Mouse (Mus musculus) kidney, postnatal 0 days (tissue): ENCODE data around the gene Arf1. TPM values are rescaled to one million over a fixed set of nuclear protein-coding genes. Genes with fewer than 3 reads are reported as not detected.
A peak's percentile ranks its signal among the peaks of the same experiment; 100 is the strongest.

Source experiments
- ATAC-seq: fragments of 200-750 bp; cut with Nextera tagmentation; replicated peaks from 2 replicates; pipeline ENCODE4 v1.8.0; 2017; ENCODE audit warnings: low read depth, moderate number of reproducible peaks, moderate TSS enrichment, moderate library complexity; ENCODE audit not compliant: low FRiP score
- DNase-seq: peaks from one replicate; pipeline ENCODE4 v3.0.0-alpha.2; 2016; ENCODE audit warnings: low spot score
- H3K27ac ChIP-seq: fragments of 300-500 bp; sonication (generic); 2 replicates; pipeline ENCODE4 v1.5.1; 2014; ENCODE audit warnings: mild to moderate bottlenecking
- H3K27me3 ChIP-seq: fragments of 300-500 bp; sonication (generic); 2 replicates; pipeline ENCODE4 v1.6.1; 2014; ENCODE audit warnings: low read length, mixed read lengths; ENCODE audit not compliant: insufficient read depth
- H3K36me3 ChIP-seq: fragments of 300-500 bp; sonication (generic); 2 replicates; pipeline ENCODE4 v1.6.1; 2014; ENCODE audit warnings: low read length, mixed read lengths; ENCODE audit not compliant: insufficient read depth
- H3K4me1 ChIP-seq: fragments of 300-500 bp; sonication (generic); replicated peaks from 2 replicates; pipeline ENCODE4 v1.6.1; 2014; ENCODE audit warnings: antibody characterized with exemption, low read length, mixed read lengths; ENCODE audit not compliant: insufficient read depth
- H3K4me2 ChIP-seq: fragments of 300-500 bp; sonication (generic); 2 replicates; pipeline ENCODE4 v1.6.1; 2014; ENCODE audit warnings: mild to moderate bottlenecking, low read length, moderate library complexity, mixed read lengths
- H3K4me3 ChIP-seq: fragments of 300-500 bp; sonication (generic); replicated peaks from 2 replicates; pipeline ENCODE4 v1.5.1; 2014; ENCODE audit warnings: low read depth, low read length
- H3K9ac ChIP-seq: fragments of 300-500 bp; sonication (generic); 2 replicates; pipeline ENCODE4 v1.6.1; 2014; ENCODE audit warnings: low read depth, low read length
- H3K9me3 ChIP-seq: fragments of 300-500 bp; sonication (generic); replicated peaks from 2 replicates; pipeline ENCODE4 v1.6.1; 2016; ENCODE audit warnings: low read length, inconsistent platforms, mixed read lengths
- CTCF ChIP-seq: IDR thresholded peaks from 2 replicates; pipeline ENCODE4 v1.5.1; 2016; ENCODE audit warnings: antibody characterized with exemption, low read depth, mild to moderate bottlenecking, moderate library complexity
- WGBS: fragments of 180-500 bp; shearing (Covaris S2); extraction: QIAGEN DNeasy Blood & Tissue Kit; methylation state at CpG from one replicate; pipeline ENCODE4 v1.1.7; 2014; 5-methylcytosine and 5-hydroxymethylcytosine counted together
- polyA plus RNA-seq: library from polyadenylated mRNA; unstranded; fragments of >200 nt; fragmentation: Nextera tagmentation; extraction: Ambion mirVana; gene quantifications from 2 replicates; pipeline ENCODE4 v1.2.1, GENCODE M21; 2015

The Arf1 gene
- polyA plus RNA-seq, result 670 and 713 TPM in 2 replicates

DNA sequence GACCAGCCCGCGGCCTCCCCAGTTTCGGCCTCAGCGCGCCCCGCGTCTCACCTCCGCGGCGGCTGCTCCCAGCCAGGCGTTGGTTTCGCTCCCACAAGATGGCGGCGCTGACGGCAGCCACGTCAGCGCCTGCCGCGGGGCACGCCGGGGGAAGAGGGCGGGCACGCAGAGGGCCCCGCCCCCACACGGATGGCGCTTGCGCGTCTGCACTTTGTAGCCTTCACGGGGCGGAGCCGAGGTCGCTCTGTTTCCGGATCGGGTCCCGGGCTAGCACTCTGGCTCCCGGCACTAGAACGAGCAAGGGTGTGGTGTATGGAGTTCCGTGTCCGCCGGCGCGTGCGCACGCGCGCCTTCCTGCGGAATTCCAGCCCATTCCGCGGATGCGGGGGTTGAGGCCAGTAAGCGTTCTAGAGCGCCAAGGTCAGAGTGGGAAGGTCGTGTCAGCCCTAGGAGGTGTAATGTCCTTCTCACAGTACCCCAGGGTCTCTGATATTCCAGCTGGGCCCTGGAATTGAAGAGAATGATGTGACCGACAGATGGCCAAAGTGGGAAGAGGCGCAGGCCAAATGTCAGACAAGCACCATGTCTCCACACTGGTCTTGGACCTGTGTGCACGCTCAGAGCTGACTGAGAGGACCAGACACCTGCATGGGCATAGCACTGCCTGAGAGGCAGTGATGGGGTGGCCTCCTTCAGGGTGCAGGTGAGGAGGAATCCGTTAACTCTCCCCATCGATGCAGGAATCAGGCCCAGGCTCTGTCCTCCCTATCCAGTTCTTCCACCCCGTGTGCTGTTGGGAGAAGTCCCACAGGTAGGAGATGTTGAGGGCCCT, at the start of gene Arf1:
TSS of gene Arf1 (minus strand) at position 149 of the 832 bp plus-strand sequence.
- H3K27me3 ChIP-seq, result no peaks in the 10 kb centered on the region
- 4% methylated on average over 59 of the region's 59 CpGs for WGBS
- no peaks in the 10 kb centered on the region for H3K36me3 ChIP-seq
- DNase-seq (peak; percentile 97), ATAC-seq (peak; percentile 94)
- H3K27ac ChIP-seq, result peak within 1 kb of the TSS; percentile 99
- H3K4me3 ChIP-seq, result peak within 1 kb of the TSS; percentile 96
- peak within 1 kb of the TSS; percentile 76 for H3K4me2 ChIP-seq
- peaks cover 20% of the 10 kb centered on the region for H3K4me1 ChIP-seq
- H3K9ac ChIP-seq, result peak within 1 kb of the TSS; percentile 94
- TF ChIP-seq CTCF, result no peak
- no peaks in the 10 kb centered on the region for H3K9me3 ChIP-seq

DNA sequence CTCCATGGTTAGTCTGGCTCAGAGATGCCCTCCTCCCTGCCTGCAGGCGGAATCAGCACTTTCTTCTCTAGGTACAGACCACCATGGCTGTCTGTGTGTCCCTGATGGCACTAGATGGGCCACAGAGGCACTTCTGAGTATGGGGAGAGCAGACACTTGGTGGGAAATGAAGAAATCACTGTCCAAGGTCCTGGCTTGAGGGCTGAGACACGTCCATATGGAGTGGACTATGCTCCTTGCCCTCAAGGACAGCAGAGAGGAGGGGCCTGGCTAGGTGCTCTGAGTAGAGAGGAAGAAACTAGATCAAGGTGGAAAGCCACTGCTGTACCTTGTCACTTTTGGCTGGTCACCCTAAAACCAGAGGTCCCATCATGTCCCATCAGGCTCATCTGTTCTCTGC, 48.8 kb upstream of the Arf1 start:
- Histone ChIP-seq H3K4me3 (no peak overlapping the region), H3K9ac (no peak overlapping the region), H3K27ac (no peak overlapping the region), H3K9me3 (no peaks in the 10 kb centered on the region), H3K27me3 (no peaks in the 10 kb centered on the region), H3K4me2 (no peak overlapping the region), H3K36me3 (no peaks in the 10 kb centered on the region), H3K4me1 (no peaks in the 10 kb centered on the region)
- no peak for TF ChIP-seq CTCF
- ATAC-seq (0 out of 2 replicates have a peak, but pooled peaks have one; percentile 49), DNase-seq (peak; percentile 45)
- WGBS, result 31% methylated on average over 2 of the region's 2 CpGs

DNA sequence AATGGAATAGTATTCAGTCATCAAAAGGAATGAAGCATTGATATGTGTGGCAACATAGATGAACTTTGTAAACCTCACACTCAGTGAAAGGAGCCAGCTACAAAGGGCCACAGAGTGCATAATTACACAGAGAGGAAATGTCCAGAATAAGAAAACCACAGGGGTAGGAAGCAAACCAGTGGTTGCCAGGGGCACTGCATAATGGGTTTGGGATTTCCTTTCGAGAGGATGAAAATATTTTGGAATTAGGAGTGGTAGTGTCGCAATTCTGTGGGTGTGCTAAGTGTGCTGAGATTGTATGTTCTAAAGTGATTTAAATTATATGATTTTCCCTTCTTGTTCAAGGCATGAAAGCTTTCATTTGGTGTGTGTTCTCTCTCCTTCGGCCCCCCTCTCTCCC, 46.1 kb upstream of the Arf1 start:
- TF ChIP-seq CTCF, result no peak
- Histone ChIP-seq H3K4me1 (no peaks in the 10 kb centered on the region), H3K36me3 (no peaks in the 10 kb centered on the region), H3K9me3 (no peaks in the 10 kb centered on the region), H3K4me3 (no peak overlapping the region), H3K27ac (no peak overlapping the region), H3K4me2 (no peak overlapping the region), H3K27me3 (no peaks in the 10 kb centered on the region), H3K9ac (no peak overlapping the region)
- 79% methylated on average over 3 of the region's 3 CpGs for WGBS
- no peak for DNase-seq
- ATAC-seq, result no peak

DNA sequence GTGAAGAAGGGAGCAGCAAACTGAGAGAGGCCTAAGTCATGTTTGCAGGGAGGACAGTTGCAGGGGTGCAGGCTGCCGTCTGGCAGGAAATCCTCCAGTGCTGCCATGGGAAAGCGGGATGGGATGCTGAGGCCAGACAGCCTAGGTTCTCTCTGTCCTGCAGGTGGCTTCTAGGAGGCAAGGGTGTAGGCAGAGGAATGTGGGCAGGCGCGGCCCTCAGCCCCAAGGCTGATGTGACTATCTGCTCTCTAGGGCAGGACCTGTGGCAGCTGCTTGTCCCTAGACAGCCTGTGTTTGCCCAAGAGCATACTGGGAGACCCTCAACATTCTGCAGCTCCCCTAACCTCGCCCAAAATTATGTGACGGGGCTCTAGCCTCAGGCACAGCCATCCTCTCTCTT, 38.7 kb upstream of the Arf1 start:
- WGBS, result 34% methylated on average over 6 of the region's 6 CpGs
- Histone ChIP-seq H3K4me2 (no peak overlapping the region), H3K9ac (no peak overlapping the region), H3K36me3 (no peaks in the 10 kb centered on the region), H3K4me1 (0 out of 2 replicates have a peak, but pooled peaks cover 9% of the 10 kb centered on the region), H3K27ac (no peak overlapping the region), H3K4me3 (no peak overlapping the region), H3K27me3 (no peaks in the 10 kb centered on the region; the same call in 1 of the 2 replicates), H3K9me3 (no peaks in the 10 kb centered on the region)
- TF ChIP-seq CTCF, result no peak
- no peak for ATAC-seq
- DNase-seq, result no peak

DNA sequence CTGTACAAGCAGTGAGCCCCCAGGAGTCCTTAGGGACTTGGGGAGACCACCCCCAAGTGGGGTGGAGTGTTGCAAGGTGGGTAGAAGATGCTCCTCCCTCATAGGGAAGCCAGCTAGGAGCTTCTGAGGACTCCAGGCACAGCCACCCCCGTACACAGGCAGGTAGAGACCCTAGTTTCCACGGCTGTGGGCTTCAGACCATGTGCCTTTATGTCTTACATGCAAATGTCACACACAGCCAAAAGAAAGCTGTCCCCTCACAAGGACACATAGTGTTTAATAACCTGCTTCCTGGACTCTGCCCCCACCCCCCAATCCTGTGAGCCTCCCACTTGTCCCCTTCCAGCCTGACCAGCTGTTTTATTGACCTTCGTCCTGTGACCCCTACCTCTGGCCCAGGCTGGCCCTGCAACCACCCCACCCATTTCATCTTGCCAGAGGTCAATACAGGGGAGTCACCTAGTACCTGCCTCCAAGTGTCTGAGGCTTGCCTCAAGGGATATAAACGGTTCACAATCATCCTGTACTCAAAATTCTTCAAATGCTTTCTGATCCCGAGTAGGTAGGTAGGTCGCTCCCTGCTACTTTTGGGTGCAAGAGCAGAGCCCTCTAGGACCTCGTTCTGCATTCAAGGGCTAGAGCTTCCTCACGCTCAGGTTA, 37.2 kb upstream of the Arf1 start:
- Histone ChIP-seq H3K9ac (no peak overlapping the region), H3K36me3 (no peaks in the 10 kb centered on the region), H3K4me1 (0 out of 2 replicates have a peak, but pooled peaks cover 9% of the 10 kb centered on the region), H3K27ac (no peak overlapping the region), H3K27me3 (no peaks in the 10 kb centered on the region; the same call in 1 of the 2 replicates), H3K9me3 (no peaks in the 10 kb centered on the region), H3K4me3 (no peak overlapping the region), H3K4me2 (no peak overlapping the region)
- WGBS, result 61% methylated on average over 8 of the region's 8 CpGs
- no peak for ATAC-seq
- DNase-seq, result no peak
- TF ChIP-seq CTCF, result no peak

DNA sequence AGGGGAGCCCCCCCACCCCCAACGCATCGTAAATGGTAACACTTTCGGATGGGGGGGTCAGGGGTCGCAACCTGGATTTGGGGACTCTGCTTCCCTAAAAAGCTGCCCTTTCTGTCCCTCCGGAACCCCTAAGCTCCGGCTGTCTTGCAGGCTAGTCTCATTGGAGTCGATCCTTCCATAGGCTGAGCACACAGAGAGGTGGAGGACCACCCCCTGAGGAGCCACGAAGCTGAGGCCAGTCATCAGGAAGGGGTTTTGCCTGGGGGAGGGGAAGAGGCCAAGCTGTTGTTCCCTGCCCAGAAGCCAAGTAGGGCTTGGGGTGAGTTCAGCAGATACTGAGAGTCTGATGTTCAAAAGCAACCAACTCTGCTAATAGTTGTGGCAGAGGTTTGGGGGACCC, 36.5 kb upstream of the Arf1 start:
- Histone ChIP-seq H3K27me3 (no peaks in the 10 kb centered on the region; the same call in 1 of the 2 replicates), H3K4me2 (peak overlapping the region; percentile 88), H3K4me1 (0 out of 2 replicates have a peak, but pooled peaks cover 9% of the 10 kb centered on the region), H3K9me3 (no peaks in the 10 kb centered on the region), H3K9ac (peak overlapping the region; percentile 57), H3K36me3 (no peaks in the 10 kb centered on the region), H3K4me3 (peak overlapping the region; percentile 48), H3K27ac (no peak overlapping the region)
- ATAC-seq (no peak), DNase-seq (no peak)
- 4% methylated on average over 8 of the region's 8 CpGs for WGBS
- no peak for TF ChIP-seq CTCF
